Mouse (Mus musculus) MEL (cell line): ENCODE data around the gene Smyd3.

Experiments
- BHLHE40 ChIP-seq: IDR thresholded peaks from 2 replicates; pipeline ENCODE4 v1.6.1; 2012; ENCODE audit warnings: low read depth, mild to moderate bottlenecking, inconsistent platforms, low read length, improper control_type of control experiment, borderline replicate concordance
- CHD2 ChIP-seq: IDR thresholded peaks from 2 replicates; pipeline ENCODE4 v1.6.1; 2011; ENCODE audit warnings: low read length, improper control_type of control experiment
- CTCF ChIP-seq, 3 experiments: IDR thresholded peaks in 2 of 3; conservative IDR thresholded peaks in 1 of 3; 2 replicates each; pipeline ENCODE4 v1.5.1; 2011 to 2012; ENCODE audit warnings: low read length in 3 of 3, low read depth in 2 of 3, mild to moderate bottlenecking in 2 of 3, improper control_type of control experiment in 1 of 3, inconsistent platforms in 1 of 3, mixed read lengths in 1 of 3, moderate library complexity in 1 of 3; ENCODE audit not compliant: control insufficient read depth in 1 of 3, insufficient read depth in 1 of 3, poor library complexity in 1 of 3, severe bottlenecking in 1 of 3
- E2F4 ChIP-seq: IDR thresholded peaks from 2 replicates; pipeline ENCODE4 v1.6.1; 2011; ENCODE audit warnings: low read depth, low read length, improper control_type of control experiment, borderline replicate concordance
- EP300 ChIP-seq, 2 experiments: IDR thresholded peaks; 2 replicates each; pipeline ENCODE4 v1.6.1; 2011; ENCODE audit warnings: improper control_type of control experiment in 2 of 2, low read length in 2 of 2, low read depth in 1 of 2, mild to moderate bottlenecking in 1 of 2
- JUND ChIP-seq: IDR thresholded peaks from 2 replicates; pipeline ENCODE4 v1.6.1; 2011; ENCODE audit warnings: low read depth, mild to moderate bottlenecking, improper control_type of control experiment, low read length
- MAX ChIP-seq: IDR thresholded peaks from 2 replicates; pipeline ENCODE4 v1.6.1; 2011; ENCODE audit warnings: low read length, improper control_type of control experiment
- MYC ChIP-seq: IDR thresholded peaks from 2 replicates; pipeline ENCODE4 v1.6.1; 2011; ENCODE audit warnings: low read depth, mild to moderate bottlenecking, low read length, improper control_type of control experiment, moderate library complexity
- POLR2A ChIP-seq, 2 experiments: IDR thresholded peaks; 2 replicates each; pipeline ENCODE4 v1.6.1; 2011 to 2012; ENCODE audit warnings: low read length in 2 of 2, mild to moderate bottlenecking in 2 of 2, control low read depth in 1 of 2, improper control_type of control experiment in 1 of 2, low read depth in 1 of 2, moderate library complexity in 1 of 2; ENCODE audit not compliant: control insufficient read depth in 1 of 2, insufficient read depth in 1 of 2, poor library complexity in 1 of 2
- POLR2AphosphoS5 ChIP-seq: IDR thresholded peaks from 2 replicates; pipeline ENCODE4 v1.6.1; 2012; ENCODE audit warnings: low read depth, borderline replicate concordance, mild to moderate bottlenecking, inconsistent platforms, low read length, moderate library complexity, mixed read lengths
- SMC3 ChIP-seq: IDR thresholded peaks from 2 replicates; pipeline ENCODE4 v1.6.1; 2011; ENCODE audit warnings: low read depth, low read length, improper control_type of control experiment
- TAL1 ChIP-seq: IDR thresholded peaks from 2 replicates; pipeline ENCODE4 v1.6.1; 2012; ENCODE audit warnings: mild to moderate bottlenecking, inconsistent platforms, low read length, moderate library complexity, mixed read lengths

DNA sequence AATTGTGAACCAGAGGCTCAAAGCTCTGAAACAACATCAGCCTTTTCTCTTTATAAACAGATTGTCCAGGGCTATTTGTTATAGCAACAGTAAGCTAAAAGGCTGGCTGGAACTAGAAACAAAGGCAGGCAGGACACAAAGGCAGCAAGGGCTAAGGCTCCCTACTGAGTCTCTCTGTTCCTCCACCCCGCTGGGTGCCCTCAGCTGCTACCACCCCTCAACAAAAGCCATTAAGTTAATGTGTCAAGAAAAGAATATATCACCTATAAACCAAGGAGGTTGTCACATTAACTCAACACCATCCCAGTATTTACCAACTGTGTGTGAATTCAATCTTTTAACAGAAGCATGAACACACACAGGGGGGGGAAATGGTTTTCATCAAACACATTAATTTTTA, 176.3 kb downstream of the Smyd3 start:
- TF ChIP-seq JUND (no peak), MAX (no peak), CHD2 (no peak), SMC3 (no peak), CTCF (IDR thresholded peaks at IDR 0.05 in 2 of 3, conservative IDR thresholded peaks at IDR 0.05 in 1 of 3; ENCODE audit: control insufficient read depth in 1 of 3, insufficient read depth in 1 of 3, low read depth in 2 of 3, low read length in 3 of 3, poor library complexity in 1 of 3, severe bottlenecking in 1 of 3) (no peak), E2F4 (no peak), POLR2A (IDR thresholded peaks at IDR 0.05; ENCODE audit: control insufficient read depth in 1 of 2, insufficient read depth in 1 of 2, low read depth in 1 of 2, low read length in 2 of 2, poor library complexity in 1 of 2) (no peak), BHLHE40 (no peak), TAL1 (no peak), EP300 (IDR thresholded peaks at IDR 0.05; ENCODE audit: low read depth in 1 of 2, low read length in 2 of 2) (no peak), POLR2AphosphoS5 (no peak), MYC (no peak)
